Mouse (Mus musculus) cerebellum, adult 18-20 months (tissue): ENCODE data around the gene Ankrd24.
"Not testable (repeated sequence)": the region's sequence is repeated elsewhere in the genome, so short reads cannot be mapped to it uniquely, and the experiment has no call there.

Experiments used
- DNase-seq, 2 experiments: peaks; one replicate each; pipeline ENCODE4 v3.0.0; 2021

The Ankrd24 gene

GRCm38 (mm10) chr10:81605974-81606751 lies 22.2 kb upstream of the Ankrd24 start, which contains the start of gene BC025920:
Gene BC025920 (plus strand): TSS chr10:81606270.
- peak; percentile 90 to 97 for DNase-seq

- peak in 1 of 2 experiments; percentile 25 for DNase-seq
Observed at GRCm38 (mm10) chr10:81608308-81608707, 20.0 kb upstream of the Ankrd24 start.

DNA sequence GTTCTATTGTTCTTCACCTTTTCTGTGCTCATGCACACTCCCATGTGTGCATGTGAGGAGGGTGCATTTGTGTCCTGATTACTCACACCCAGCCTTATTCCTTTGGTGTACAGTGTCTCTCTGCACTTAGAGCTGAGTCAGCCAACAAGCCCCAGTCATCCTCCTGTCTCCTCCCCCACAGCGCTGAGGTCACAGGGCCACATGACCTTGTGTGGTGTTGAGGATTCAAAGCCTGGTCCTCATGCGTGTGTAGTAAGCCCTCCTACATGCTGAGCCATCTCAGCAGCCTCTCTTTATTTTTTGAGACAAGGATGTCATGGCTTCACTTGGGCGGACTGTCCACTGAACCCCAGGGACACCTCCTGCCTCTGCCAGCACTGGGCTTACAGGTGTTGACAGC lies 15.6 kb upstream of the Ankrd24 start:
- DNase-seq: no peak

DNA sequence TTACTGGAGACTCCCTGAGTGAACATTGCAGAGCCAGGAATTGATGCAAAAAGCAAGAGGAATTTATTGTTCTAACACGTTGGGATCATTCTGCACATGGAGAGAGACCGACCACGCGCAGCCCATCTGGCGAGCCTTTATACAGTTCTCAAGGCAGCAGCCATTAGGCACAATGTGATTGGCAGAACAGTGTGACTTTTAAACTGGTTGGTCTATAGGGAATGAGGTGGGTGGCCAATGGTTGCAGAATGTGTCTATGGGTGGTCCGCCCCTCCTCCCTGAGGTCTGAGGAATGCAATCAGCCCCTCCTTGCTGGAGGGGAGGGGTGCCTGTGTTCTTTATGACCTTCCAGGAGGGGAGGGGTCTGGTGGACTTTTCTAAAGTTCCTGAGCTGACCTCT lies 12.9 kb upstream of the Ankrd24 start:
- no peak for DNase-seq

DNA sequence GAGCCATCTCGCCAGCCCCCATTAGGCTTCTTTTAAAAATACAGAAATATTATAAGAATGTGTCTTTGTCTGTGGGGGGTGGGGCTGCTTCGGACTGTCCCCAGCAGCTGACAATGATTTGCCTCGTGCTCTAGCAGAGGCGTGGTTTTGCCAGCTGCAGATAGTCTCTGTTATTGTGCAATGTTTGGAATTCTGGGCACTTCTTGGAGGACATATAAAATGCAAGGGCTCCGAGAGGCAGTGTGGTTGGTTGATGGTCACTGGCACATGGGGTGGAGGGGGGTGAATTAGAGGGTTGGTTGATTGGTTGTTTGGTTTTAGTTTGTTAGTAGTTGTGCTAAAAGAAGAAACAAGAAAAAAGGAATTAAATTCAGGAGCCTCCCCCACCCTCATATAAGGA lies 8.4 kb upstream of the Ankrd24 start:
- no peak for DNase-seq

- peak in 1 of 2 experiments; percentile 5 for DNase-seq
Observed at GRCm38 (mm10) chr10:81620786-81621185, 7.6 kb upstream of the Ankrd24 start.

DNA sequence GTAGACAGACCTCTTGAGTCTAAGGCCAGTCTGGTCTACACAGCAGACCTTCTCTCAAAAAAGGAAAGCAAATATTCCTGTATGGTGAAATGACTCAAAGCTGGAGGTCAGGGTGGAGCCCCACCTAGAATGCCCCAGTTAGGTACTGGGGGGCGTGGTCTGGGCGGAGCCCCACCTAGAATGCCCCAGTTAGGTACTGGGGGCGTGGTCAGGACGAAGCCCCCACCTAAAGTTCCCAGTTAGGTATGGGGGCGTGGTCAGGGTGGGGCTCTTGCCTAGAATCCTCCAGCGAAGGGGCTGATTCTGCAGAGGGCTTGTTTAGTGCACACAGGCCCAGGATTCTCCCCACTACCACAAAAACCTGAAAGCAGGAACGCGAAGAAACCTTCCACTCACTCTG lies 4.9 kb upstream of the Ankrd24 start:
- peak in 1 of 2 experiments; percentile 2 for DNase-seq

GRCm38 (mm10) chr10:81626101-81626993 lies 2.0 kb upstream of the Ankrd24 start:
- peak in 1 of 2 experiments; percentile 29 for DNase-seq

DNA sequence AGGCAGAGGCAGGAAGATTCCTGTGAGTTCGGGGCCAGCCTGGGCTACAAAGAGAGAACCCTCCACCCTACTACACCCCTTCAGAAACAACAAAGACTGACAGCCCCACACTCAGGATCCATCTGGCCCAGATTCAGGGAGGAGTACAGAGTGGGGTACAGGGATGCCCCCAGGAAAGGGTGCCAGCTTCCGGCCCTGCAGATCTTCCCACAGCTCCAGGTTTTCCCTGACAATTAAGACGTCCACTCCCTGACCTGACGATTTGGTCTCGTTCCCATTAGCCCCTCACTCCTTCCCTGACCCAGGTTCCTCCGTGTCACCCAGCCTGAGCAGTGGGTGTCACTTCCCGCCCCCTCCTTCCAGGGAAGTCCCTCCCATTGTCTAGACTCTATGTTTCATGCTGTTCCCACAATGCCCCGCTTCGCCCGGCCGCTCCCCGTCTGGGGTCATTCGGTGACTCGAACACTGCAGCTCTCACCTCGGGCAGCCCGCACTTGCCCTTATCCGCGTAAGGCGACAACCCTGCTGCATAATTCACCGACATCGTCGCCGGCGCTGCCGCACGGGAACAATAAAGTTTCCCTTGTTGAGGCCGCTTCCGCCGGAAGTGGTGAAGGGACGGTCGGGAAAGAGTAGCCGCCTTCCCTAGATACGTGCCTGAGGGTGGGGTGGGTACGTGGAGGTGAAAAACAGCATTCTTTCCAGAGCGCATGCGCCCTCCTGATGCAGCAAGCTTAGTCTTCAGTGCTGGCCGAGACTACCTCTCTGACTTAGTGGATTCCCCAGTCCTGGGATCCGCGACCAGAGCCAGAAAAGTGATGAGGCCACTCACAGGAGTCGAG lies 1.1 kb upstream of the Ankrd24 start, which contains the start of gene Sirt6:
TSS of gene Sirt6 (minus strand) at position 804 of the 842 bp plus-strand sequence.
- DNase-seq: peak; percentile 94 to 97

DNA sequence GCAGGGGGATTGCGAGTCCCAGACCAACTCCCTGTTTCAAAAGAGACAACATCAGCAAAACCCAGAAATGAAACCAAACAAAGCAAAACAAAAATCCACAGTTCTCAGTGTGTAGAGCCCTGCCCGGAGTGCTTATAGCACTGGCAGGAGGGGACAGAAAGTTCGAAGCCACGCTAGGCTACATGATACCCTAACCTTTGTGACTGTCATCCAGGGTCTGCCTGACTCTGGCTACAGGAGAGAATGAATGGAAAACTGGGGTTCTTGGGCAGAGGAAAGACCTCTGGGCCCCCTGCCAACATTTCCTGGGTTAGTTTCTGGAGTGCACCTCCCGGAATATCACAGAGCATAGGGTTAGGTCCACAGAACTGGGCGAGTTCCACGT lies 512 bp upstream of the Ankrd24 start:
- peak; percentile 46 to 64 for DNase-seq

- DNase-seq: peak; percentile 80 to 81
Observed at GRCm38 (mm10) chr10:81633253-81634099, 5.1 kb downstream of the Ankrd24 start.

GRCm38 (mm10) chr10:81636338-81636737 lies 8.0 kb downstream of the Ankrd24 start:
- DNase-seq: no peak

GRCm38 (mm10) chr10:81638101-81638500 lies 9.8 kb downstream of the Ankrd24 start:
- DNase-seq: no peak

GRCm38 (mm10) chr10:81640825-81641224 lies 12.5 kb downstream of the Ankrd24 start:
- DNase-seq: not testable (repeated sequence)

DNA sequence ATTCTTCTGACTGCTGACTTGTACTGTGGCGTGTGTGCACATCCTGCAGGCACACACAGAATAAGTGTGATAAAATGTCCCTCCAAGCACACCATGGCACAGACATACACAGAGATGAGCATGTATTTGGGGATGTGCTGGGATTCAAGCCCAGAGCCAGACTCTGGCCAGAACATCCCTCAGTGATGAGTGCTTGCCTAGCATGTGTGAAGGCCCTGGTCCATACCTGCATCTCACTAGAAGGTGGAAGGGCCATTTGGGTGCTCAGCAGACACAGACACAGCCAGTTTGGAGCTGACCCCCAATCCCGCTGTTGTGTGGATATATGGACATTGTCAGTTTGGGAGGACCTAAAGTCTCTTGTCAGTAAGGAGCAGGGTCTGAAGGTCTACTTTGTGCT lies 13.2 kb downstream of the Ankrd24 start:
- DNase-seq: no peak

DNA sequence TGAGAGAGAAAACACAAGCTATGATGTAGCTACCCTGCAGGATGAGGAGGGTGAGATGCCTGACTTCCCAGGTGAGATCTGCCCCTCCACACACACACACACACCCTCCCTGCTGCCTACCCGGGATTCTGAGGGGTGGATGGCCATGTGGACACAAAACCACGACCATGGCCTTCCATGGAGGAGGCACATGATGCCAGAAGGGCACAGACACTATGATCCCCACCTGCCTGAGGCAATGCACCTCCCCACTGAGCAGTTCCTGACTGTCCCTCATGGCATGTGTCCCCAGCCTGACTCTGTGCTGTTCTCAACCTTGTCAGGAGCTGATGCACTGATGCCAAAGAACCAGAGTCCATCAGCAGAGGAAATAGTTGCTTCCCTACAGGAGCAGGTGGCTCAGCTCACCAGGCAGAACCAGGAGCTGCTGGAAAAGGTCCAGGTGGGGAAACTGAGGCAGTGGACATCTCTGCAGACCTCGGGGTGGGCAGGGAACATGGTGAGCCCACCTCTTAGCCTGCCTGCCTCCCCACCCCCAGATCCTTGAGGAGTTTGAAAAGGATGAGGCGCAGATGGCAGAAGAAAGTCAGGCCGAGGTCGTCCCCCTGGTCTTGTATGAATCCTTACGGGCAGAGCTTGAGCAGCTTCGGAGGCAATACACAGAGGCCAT lies 13.8 kb downstream of the Ankrd24 start:
- DNase-seq: peak; percentile 51 to 56

DNA sequence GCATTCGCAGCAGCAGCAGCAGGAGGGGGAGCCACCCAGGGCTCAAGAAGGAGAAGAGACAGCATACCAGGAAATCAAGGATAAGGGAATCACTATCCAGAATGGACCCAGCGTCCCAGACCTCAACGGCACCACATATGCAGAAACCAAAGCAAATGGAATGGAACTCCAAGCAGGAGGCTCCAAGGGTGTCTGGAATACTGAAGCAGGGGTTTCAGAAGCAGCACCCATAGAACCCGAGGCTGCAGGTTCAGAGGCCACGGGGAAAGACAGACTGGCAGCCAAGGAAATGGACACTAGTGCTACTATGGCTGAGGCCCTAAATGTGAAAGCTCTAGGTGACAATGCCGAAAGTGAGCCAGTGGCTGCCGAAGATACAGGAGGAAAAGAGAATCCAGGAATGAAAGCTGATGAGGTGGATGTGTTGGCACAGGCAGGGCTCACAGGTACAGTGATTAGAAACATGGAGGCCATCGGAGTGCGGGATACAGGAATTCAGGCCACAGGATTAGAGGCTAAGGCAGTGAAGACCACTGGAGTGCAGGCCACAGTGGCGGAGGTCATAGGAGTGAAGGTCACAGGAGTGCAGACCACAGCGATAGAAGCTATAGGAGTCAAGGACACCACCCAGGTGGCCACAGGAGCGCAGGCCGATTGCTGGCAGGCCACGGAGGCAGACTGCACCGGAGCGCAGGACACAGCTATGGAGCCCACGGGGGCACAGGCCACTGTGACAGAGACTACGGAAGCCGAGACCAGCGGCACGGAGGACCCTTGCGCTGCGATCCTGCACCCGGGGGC lies 14.5 kb downstream of the Ankrd24 start:
- DNase-seq: no peak

GRCm38 (mm10) chr10:81643449-81644055 lies 15.2 kb downstream of the Ankrd24 start:
- peak; percentile 97 to 98 for DNase-seq

- DNase-seq: no peak
Observed at GRCm38 (mm10) chr10:81644162-81644561, 15.8 kb downstream of the Ankrd24 start.

DNA sequence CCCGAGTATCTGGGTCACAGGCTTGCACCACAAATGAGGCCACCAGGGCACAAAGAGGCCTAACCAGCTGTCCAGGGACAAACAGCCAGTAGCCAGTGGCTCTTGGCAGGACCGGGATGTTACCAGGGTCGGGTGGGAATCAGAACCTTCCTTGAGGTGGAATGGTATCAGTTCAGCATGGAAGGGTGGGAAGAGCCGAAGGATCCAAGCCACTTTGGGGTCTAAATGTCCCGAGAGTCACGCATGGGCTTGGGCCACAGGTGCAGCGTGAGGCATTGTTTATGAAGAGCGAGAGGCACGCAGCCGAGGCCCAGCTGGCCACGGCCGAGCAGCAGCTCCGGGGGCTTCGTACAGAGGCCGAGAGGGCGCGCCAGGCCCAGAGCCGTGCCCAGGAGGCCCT lies 16.4 kb downstream of the Ankrd24 start:
- peak in 1 of 2 experiments; percentile 20 for DNase-seq
